Mouse (Mus musculus) erythroblast, adult 5-6 weeks (primary cell): ENCODE data around the gene Hlcs. TPM values are rescaled to one million over a fixed set of nuclear protein-coding genes. Genes with fewer than 3 reads are reported as not detected.

Source experiments
- ATAC-seq: replicated peaks from 2 replicates; pipeline ENCODE4 v1.8.0; 2016; ENCODE audit warnings: moderate number of reproducible peaks, mild to moderate bottlenecking, moderate TSS enrichment, inconsistent platforms; ENCODE audit not compliant: poor library complexity, low FRiP score, severe bottlenecking
- total RNA-seq, 2 experiments: library from RNA; stranded (forward) in 1 of 2; stranded (reverse) in 1 of 2; fragments of 150-400 nt in 1 of 2; fragments of 200-764, 138-1000 nt in 1 of 2; gene quantifications; 2 replicates each; pipeline versions ENCODE4 v1.2.3 to v1.2.4; 2015 to 2017; ENCODE audit warnings: low replicate concordance in 2 of 2

Gene Hlcs
- total RNA-seq, 2 experiments from 2014 or later, result 0.94 to 0.96 TPM

DNA sequence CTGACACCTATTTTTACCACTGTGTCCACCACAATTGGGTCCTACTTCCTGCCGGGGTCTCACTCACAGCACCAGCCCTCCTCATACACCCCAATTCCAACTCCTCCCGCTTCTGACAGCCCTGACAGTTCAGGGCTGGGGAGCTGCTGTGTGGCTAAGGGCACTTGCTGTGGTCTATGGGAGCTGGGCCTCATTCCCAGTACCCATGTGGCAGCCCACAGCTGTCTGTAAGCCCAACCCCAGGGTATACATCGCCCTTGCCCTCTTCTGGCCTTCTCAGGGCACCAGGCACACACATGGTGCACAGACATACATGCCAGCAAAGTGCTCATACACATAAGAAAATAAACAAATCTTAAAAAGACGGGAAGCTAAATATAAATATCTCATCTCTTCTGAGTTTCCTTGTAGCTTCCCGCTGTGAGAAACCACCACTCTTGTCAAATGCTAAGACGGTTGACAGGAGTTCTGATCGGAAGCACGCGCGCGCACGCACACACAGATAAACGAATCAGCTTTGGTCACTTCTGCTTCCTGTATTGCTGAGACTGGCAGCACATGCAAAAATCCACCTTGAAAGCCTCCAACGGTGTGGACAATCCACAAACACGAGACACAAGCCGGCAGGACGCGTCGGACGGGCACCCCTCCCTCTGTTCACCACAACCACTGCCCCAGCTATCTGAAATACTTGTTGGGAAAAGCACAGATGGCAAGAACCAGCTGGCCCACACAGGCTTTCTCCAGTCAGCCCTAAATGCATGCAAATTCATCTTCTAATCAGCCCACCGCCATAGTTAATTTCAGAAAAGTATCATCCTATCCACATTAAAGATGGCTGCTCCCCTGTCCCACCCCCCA lies 136.1 kb downstream of the Hlcs start:
- ATAC-seq, result no peak

DNA sequence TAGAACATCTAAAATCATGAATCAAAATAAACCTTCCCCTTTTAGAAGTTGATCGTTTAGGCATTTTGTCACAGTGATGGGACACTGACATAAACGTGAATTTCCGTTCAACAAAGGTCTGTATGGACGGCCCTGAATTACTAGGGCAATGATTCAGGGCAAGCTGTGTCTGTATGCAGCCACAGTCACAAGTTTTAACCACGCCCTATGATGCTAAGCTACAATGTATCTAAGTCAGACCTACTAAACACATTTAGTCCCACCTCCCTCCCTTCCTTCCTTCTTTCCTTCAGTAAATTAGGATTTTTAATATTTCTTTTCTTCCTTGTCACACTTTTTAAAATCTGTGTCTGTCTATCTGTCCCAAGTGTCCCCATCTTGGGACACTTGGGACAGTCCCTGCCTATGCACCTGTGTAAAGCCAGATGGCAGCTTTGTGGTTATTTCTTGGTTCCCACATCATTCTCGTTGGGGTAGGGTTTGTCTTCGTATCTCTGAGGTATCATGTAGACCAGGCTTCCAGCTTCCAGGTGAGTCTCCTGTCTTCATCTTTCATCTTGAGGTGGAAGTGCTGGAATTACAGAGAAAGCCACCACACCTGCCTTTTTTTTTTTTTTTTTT lies 137.9 kb downstream of the Hlcs start:
- no peak for ATAC-seq

DNA sequence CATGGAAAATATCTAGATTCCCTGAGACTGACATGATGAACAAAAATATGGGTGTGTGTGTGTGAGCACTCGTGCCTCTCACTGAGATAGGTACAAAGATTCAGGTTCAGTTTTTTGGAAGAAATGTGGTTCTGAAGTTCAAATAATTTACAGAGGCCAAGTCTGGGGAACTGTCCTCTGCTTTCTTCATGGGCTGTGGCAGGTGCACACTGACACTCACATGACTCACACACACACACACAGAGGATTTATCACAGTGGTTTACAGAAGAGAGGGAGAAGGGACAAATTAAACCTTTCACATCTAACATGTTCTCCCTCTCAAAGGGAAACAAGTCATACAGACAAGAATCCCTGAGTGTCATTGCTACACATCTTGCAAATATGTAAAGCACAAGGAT lies 140.0 kb downstream of the Hlcs start:
- ATAC-seq, result no peak

DNA sequence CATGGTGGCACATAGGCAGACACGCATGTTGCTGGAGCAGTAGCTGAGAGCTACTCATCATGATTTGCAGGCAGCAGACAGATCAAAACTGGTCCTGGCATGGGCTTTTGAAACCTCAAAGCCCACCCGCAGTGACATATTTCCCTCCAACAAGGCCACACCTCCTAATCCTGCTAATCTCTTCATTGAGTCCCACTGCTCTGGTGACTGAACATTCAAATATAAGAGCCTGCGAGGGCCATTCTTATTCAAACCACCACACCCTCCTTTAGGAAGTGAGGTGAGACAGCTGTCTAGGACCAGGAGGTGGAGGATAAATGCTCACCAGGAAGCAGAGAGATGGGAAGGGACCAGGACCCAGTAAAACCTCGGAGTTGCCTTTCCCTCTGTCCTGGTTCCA lies 143.2 kb downstream of the Hlcs start:
- no peak for ATAC-seq

DNA sequence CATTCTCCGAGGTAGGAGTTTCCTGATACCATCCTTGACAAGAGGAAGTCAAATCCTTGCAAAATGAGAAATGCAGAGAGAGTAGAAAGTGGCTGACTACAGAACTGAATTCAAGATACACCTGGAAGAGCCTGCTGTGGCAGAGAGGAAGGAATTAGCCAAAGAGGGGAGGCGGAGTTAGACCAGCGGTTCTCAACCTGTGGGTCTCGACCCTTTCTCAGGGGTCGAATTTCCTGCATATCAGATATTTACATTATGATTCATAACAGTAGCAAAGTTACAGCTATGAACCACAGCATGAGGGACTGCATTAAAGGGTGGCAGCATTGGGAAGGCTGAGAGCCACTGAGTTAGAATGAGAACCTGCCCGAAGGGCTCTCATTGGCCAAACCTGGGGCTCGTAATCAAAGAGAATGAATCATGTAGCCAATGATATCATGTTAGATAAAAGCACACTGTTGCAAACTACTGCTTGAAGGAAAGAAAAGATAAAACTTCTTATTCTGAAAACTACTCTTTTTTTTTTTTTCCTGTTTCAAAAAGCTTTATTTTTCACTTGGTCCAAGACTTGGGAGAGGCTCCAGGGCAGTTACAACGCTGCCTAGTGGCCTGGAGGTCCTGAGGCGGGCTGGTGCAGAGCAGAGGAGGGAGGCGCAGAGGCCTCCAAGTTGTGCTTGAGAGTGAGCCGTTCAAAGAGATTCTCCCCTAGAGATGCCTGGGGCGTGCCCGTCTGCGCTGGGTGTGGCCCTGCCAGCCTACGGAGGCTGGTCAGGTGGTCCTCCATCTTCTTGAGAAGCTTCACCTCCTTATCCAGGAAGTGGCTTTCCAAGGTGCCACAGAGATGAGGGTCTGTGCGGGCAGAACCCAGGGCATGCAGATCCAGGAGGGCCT lies 144.5 kb downstream of the Hlcs start:
- no peak for ATAC-seq

DNA sequence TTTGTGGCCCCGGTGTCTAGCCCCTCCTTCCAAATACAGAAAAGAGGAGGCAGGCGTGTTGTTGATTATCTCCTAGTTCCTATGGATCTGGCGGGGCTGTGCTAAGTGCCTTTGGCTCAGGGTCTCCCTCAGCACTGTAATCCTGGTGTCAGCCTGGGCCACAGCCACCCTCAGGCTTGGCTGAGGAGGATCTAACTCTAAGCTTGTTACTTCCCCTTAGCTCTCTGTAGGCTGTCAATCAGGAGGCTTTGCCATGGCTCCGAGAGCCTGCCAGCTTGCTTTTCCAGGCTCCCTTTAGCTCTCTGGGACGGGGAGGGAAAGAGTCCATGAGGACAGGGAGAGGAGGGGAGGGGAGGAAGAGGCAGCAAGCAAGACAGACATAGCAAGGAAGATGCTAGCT lies 148.4 kb downstream of the Hlcs start:
- ATAC-seq, result no peak

DNA sequence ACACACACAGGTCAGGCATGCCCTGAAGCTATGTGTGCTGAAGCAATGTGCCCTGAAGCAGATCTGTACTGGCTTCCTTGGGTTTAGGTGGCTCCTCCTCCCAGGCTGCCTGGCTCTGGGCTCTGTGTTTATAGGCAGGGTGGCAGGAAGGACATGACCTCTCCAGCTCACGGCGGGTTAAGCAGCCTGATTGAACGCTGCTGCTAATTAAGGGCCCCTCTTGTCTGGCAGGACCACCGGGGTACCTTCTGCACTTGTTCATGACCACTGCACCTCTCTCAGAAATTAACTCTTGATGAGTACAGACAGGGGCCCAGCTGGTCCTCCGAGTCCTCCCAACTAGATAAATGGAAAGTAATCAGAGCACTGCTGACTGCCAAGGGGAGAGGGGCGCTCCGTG lies 149.1 kb downstream of the Hlcs start:
- ATAC-seq, result no peak

DNA sequence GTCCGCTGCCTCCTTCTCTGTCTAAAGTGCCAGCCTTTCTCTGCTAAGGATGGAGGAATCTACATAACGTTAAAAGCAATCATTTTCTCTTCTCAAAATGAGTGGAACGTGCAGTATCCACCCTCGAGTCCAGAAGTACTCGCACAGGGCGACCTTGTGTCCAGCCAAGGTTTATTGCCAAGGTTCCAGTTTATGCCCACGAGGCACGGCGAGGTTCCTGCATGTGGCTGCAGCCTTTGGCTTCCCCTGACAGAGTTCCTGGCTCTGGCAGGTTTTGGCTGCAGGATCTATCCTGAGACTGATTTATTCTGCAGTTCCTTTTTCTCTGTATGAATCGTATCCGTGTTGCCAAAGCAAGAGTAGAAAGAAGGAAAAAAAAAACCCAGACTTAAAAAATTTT lies 150.3 kb downstream of the Hlcs start:
- no peak for ATAC-seq

DNA sequence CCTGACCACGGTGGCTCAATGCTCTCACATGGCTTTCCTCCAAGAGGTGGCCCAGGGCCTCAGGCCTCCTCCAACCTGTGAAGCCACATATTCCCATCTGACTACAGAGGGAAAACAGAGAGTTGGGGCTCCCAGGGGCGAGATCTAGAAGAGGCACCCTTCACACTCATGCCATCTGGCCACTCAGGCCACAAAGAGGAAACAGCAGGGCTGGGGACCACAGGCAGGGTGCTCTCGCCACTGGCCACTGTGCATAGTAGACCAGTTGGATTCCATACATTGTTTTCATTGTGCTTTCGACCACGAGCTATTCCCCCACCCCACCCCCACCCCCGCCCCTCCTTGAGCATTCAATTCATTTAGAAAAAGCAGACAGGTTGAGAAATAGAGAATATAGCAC lies 151.4 kb downstream of the Hlcs start:
- ATAC-seq, result no peak

DNA sequence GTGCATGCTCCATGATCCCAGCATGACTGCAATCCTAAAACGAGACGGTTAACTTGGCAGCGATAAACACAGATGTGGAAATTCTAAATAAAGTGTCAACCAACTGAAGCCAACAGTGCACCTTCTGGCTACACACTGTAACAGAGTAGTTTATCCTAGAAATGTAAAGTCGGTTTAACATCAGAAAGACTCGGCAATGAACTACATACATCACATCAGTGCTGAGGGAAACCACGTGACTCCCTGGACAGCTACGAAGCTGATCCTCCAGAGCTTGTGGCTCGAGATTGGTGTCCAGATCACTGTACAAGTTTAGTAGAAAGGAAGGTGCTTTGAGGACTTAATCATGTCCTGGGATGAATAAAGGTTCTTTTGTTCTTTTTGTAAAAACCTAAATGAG lies 155.6 kb downstream of the Hlcs start:
- no peak for ATAC-seq

DNA sequence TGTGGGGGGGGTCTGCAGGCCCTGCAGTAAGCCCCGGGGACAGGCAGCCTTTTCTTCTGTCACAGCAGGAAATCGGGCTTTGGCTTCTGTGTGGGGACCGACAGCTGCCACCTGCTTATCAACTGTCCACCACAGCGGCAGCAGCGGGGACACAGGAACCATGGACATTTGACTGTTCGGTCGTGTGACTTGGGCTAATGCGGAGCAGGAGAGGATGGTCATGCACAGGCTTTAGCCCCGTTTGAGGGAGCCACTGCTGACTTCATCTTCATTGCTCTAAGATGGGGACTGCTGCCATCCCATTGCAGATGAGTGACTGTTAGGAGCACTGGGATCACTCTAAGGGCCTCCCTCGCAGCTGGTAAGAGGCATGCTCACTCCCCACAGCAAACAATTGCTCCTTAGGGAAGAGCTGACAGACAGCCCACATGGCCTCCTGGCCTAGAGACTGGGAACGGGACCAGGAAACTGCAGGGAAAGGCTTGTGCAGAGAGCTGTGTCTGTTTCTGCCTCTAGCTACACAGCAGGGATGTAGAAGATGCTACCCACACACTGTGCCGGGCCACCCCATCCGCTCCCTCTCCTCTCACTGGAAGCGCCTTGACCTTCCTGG lies 158.2 kb downstream of the Hlcs start:
- no peak for ATAC-seq

DNA sequence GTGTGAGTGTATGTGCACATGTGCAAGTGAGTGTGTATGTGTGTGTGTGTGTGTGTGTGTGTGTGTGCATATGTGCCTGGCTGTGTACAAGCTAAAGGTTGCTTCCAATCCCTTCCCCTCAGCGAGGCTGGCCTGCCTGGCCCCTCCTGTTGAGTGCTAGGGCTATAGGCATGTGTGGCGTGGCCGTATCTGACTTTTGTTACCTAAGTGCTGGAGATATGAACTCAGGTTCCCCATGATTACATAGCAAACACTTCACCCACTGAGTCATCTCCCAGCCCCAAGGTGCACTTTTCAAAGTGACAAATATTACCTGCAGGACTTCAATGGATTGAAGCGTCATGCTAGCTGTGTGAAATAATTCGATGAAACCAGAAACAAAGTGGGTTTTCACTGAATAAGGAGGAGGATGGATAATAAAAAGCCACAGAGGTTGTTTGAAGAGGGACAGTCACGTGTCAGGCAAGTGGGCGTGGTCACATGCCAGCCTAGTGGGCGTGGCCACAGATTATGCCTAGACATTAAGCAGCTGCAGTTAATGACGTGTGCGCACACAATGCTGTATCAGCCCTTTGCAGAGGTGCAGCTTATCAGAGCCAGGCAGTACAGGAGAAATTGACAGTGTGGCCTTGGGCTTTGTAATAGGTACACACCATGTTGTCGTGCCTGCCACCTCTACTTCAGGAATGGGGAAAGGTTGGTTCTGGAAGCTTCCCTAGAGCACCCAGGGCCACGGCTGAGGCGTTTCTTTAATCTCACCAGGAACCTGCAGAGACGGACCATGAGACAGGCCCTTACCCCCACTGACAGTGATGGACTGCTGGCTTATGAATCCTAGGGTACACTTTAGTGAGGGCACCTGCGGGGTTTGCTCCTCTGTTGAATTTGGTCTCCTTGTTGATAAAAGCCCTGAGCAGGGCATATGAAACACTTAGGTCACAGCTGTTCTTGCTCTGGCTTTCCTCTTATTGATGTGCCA lies 163.0 kb downstream of the Hlcs start:
- peak; percentile 89 for ATAC-seq

DNA sequence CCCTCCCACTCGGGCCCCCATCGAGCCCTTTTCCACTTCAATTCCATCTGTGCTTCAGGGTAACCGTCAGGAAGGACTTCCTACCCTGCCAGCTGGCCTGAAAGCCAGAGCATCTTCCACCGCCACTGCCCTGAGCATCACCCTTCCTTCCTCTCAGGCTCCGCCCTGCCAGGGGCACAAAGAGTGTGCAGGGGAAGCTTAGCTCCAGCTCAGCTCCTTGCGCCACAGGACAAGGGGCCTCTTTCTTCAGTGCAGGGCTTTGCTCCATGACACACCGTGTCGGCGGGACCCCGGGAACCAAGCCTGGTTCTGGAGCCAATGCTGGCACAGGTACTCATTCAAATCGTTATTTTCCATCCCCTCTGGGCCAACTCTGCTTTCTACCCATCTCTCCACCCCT lies 165.2 kb downstream of the Hlcs start:
- no peak for ATAC-seq

DNA sequence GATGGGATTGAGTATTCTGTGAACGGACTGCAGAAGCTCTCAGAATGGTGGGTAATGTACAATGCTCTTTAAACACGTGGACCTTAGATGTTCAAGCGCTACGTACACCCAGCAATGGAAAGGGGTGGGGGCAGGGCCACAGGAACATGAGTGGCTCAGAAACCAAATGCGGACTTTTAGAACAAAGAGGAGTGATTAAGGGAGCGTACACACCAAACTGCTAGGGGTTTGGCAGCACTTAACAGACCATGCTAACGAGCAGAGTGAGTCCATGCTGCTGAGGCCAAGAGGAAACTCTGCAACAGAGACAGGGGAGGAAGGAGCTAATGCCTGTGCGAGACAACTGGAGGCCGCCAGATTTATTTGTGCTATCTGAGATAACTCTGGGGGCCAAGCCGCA lies 170.0 kb downstream of the Hlcs start:
- no peak for ATAC-seq

DNA sequence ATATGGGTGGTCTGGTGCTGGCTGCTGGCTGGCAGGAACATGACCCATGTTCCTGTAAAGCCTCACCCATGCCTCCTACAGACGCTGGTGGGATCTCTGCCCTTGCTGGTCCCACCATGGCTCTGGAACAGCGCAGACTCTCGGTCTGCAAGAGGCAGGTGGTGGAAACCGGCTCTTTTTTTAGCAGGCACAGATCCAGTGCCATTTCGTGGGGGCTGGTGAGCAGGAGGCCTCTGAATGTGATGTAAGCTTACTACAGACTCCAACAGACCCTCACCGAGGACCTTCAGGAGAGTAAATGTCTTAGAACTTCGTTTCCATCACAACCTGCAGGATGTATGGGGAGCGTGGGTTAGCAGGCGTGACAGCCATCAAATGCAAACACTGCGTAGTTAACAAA lies 172.6 kb downstream of the Hlcs start:
- ATAC-seq, result no peak

DNA sequence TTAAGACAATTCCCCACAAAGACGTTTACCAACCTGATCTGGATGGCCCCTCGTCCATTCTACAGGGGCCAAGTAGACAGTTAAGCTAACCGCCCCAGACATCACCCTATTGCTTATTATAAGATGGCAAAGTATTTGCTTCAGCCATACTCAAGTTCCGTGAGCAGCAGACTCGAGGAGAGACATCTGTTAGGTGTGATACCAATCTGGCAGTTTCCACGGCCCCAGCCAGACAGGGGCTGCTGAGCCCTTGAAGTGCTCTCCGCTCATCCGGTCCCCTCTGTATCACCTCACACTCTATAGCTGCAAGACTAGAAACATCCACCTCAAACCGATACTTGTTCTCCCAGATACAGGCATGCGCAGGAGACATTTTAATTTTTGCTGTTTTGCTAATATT lies 179.2 kb downstream of the Hlcs start:
- ATAC-seq, result no peak

DNA sequence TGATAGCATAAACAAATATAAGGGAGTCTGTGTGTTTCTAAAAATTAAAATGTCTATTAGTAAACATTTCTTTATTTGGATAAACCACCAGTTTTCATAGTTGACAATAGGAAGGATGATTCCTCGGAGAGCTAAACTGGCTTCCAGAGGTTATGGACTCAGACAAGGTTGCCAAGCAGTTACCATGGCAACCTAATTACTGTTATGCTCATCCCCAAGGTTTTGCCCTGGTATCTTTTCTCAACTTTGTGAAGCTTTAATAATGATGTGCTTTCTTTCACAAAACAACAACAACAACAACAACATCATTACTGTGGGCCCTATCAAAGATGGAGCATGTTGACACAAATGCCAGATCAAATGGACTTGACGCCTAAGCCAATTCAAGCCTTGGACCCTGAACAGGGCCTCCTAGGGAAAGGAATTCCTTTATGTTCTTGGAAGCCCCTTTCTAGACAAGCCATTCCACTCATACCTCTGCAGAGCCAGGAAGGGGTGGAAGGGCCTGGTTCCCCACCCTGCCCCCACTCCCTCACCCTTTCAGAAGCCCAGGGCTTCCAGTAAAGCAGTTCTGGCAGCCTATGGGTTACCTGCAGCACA lies 185.0 kb downstream of the Hlcs start:
- no peak for ATAC-seq

DNA sequence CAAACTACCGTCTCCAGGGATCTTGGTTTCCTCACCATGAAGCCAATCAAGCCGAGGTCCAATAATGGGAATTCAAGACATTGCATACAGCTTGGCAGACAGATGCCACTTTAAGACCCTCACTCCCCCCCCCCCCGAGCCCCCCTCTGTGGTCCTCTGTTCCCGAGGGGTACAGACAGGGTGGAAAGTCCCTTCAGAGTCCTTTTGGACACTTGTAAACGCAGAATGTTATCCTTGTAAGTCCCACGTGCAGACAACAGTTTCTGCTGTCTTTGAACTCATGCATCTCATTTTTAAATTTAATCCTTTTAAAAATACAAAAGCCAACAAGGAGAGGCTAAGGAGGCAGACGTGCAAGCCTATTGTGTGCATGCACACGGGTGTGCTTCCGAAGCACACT lies 187.2 kb downstream of the Hlcs start:
- ATAC-seq, result no peak
